Mouse (Mus musculus): ENCODE results near the gene Rap1gap2. TPM values are rescaled to one million over a fixed set of nuclear protein-coding genes. Genes with fewer than 3 reads are reported as not detected.

The Rap1gap2 gene
- polyA plus RNA-seq, 1 experiment from 2014 or later: 9.2 TPM

- DNase-seq (no peak), ATAC-seq (ENCODE audit: low FRiP score, low TSS enrichment) (no peak)
- H3K27me3 ChIP-seq (ENCODE audit: control insufficient read depth, insufficient read depth, low read length): no peaks in the 10 kb centered on the region
- no peak overlapping the region for H3K4me3 ChIP-seq (replicated peaks; ENCODE audit: low read depth, low read length)
- no peak overlapping the region for H3K27ac ChIP-seq (replicated peaks; ENCODE audit: low read depth, low read length)
- no peak overlapping the region for H3K4me2 ChIP-seq (ENCODE audit: low read length)
- no peaks in the 10 kb centered on the region for H3K36me3 ChIP-seq (ENCODE audit: control insufficient read depth, insufficient read depth, low read length)
- no peak overlapping the region for H3K9ac ChIP-seq (replicated peaks; ENCODE audit: low read length)
- H3K9me3 ChIP-seq (ENCODE audit: control insufficient read depth, low read length): no peaks in the 10 kb centered on the region
- WGBS: 91% methylated on average over 11 of the region's 11 CpGs
- no peaks in the 10 kb centered on the region for H3K4me1 ChIP-seq (ENCODE audit: control insufficient read depth, insufficient read depth, low read length)
Observed at GRCm38 (mm10) chr11:74391899-74392298, 218.8 kb downstream of the Rap1gap2 start.

- H3K4me2 ChIP-seq (ENCODE audit: low read length): no peak overlapping the region
- no peaks in the 10 kb centered on the region for H3K4me1 ChIP-seq (ENCODE audit: control insufficient read depth, insufficient read depth, low read length)
- WGBS: 84% methylated on average over 5 of the region's 5 CpGs
- DNase-seq (no peak), ATAC-seq (ENCODE audit: low FRiP score, low TSS enrichment) (no peak)
- no peaks in the 10 kb centered on the region for H3K27me3 ChIP-seq (ENCODE audit: control insufficient read depth, insufficient read depth, low read length)
- H3K27ac ChIP-seq (replicated peaks; ENCODE audit: low read depth, low read length): no peak overlapping the region
- no peak overlapping the region for H3K4me3 ChIP-seq (replicated peaks; ENCODE audit: low read depth, low read length)
- H3K9me3 ChIP-seq (ENCODE audit: control insufficient read depth, low read length): no peaks in the 10 kb centered on the region
- H3K36me3 ChIP-seq (ENCODE audit: control insufficient read depth, insufficient read depth, low read length): no peaks in the 10 kb centered on the region
- H3K9ac ChIP-seq (replicated peaks; ENCODE audit: low read length): no peak overlapping the region
Observed at GRCm38 (mm10) chr11:74387203-74387602, 223.5 kb downstream of the Rap1gap2 start.

- Histone ChIP-seq H3K4me2 (ENCODE audit: low read length) (no peak overlapping the region), H3K27me3 (ENCODE audit: control insufficient read depth, insufficient read depth, low read length) (no peaks in the 10 kb centered on the region), H3K27ac (replicated peaks; ENCODE audit: low read depth, low read length) (no peak overlapping the region), H3K9ac (replicated peaks; ENCODE audit: low read length) (no peak overlapping the region), H3K4me3 (replicated peaks; ENCODE audit: low read depth, low read length) (no peak overlapping the region), H3K9me3 (ENCODE audit: control insufficient read depth, low read length) (no peaks in the 10 kb centered on the region), H3K36me3 (ENCODE audit: control insufficient read depth, insufficient read depth, low read length) (no peaks in the 10 kb centered on the region), H3K4me1 (ENCODE audit: control insufficient read depth, insufficient read depth, low read length) (no peaks in the 10 kb centered on the region)
- ATAC-seq (ENCODE audit: low FRiP score, low TSS enrichment) (no peak), DNase-seq (no peak)
- whole genome bisulfite sequencing: 88% methylated on average over 9 of the region's 9 CpGs
Observed at GRCm38 (mm10) chr11:74385674-74386073, 225.0 kb downstream of the Rap1gap2 start.

- Histone ChIP-seq H3K4me2 (ENCODE audit: low read length) (no peak overlapping the region), H3K9me3 (ENCODE audit: control insufficient read depth, low read length) (no peaks in the 10 kb centered on the region), H3K4me3 (replicated peaks; ENCODE audit: low read depth, low read length) (no peak overlapping the region), H3K9ac (replicated peaks; ENCODE audit: low read length) (no peak overlapping the region), H3K4me1 (ENCODE audit: control insufficient read depth, insufficient read depth, low read length) (no peaks in the 10 kb centered on the region), H3K36me3 (ENCODE audit: control insufficient read depth, insufficient read depth, low read length) (no peaks in the 10 kb centered on the region), H3K27ac (replicated peaks; ENCODE audit: low read depth, low read length) (no peak overlapping the region), H3K27me3 (ENCODE audit: control insufficient read depth, insufficient read depth, low read length) (no peaks in the 10 kb centered on the region)
- 71% methylated on average over 4 of the region's 4 CpGs for WGBS
- no peak for ATAC-seq (ENCODE audit: low FRiP score, low TSS enrichment)
- DNase-seq: no peak
Observed at GRCm38 (mm10) chr11:74379166-74379873, 231.4 kb downstream of the Rap1gap2 start.

GRCm38 (mm10) chr11:74376847-74377246, 233.9 kb downstream of the Rap1gap2 start:
- Histone ChIP-seq H3K9me3 (ENCODE audit: control insufficient read depth, low read length) (no peaks in the 10 kb centered on the region), H3K4me3 (replicated peaks; ENCODE audit: low read depth, low read length) (no peak overlapping the region), H3K9ac (replicated peaks; ENCODE audit: low read length) (no peak overlapping the region), H3K4me2 (ENCODE audit: low read length) (no peak overlapping the region), H3K27me3 (ENCODE audit: control insufficient read depth, insufficient read depth, low read length) (no peaks in the 10 kb centered on the region), H3K36me3 (ENCODE audit: control insufficient read depth, insufficient read depth, low read length) (no peaks in the 10 kb centered on the region), H3K27ac (replicated peaks; ENCODE audit: low read depth, low read length) (no peak overlapping the region), H3K4me1 (ENCODE audit: control insufficient read depth, insufficient read depth, low read length) (no peaks in the 10 kb centered on the region)
- DNase-seq (peak; percentile 85), ATAC-seq (ENCODE audit: low FRiP score, low TSS enrichment) (peak; percentile 74; the same call in 1 of the 2 replicates)
- WGBS: 84% methylated on average over 3 of the region's 3 CpGs

- no peak overlapping the region for H3K27ac ChIP-seq (replicated peaks; ENCODE audit: low read depth, low read length)
- no peaks in the 10 kb centered on the region for H3K9me3 ChIP-seq (ENCODE audit: control insufficient read depth, low read length)
- H3K4me1 ChIP-seq (ENCODE audit: control insufficient read depth, insufficient read depth, low read length): no peaks in the 10 kb centered on the region
- 11% methylated on average over 22 of the region's 22 CpGs for WGBS
- no peaks in the 10 kb centered on the region for H3K36me3 ChIP-seq (ENCODE audit: control insufficient read depth, insufficient read depth, low read length)
- no peaks in the 10 kb centered on the region; the same call in 1 of the 2 replicates for H3K27me3 ChIP-seq (ENCODE audit: control insufficient read depth, insufficient read depth, low read length)
- no peak overlapping the region for H3K9ac ChIP-seq (replicated peaks; ENCODE audit: low read length)
- DNase-seq (peak; percentile 91), ATAC-seq (ENCODE audit: low FRiP score, low TSS enrichment) (no peak; the same call in 1 of the 2 replicates)
- 0 out of 2 replicates have a peak overlapping the region, but pooled peaks have one; percentile 15 for H3K4me2 ChIP-seq (ENCODE audit: low read length)
- no peak overlapping the region for H3K4me3 ChIP-seq (replicated peaks; ENCODE audit: low read depth, low read length)
Observed at GRCm38 (mm10) chr11:74371393-74372100, 239.2 kb downstream of the Rap1gap2 start.

- Histone ChIP-seq H3K9ac (replicated peaks; ENCODE audit: low read length) (no peak within 1 kb of the TSS), H3K4me2 (ENCODE audit: low read length) (no peak within 1 kb of the TSS), H3K4me1 (ENCODE audit: control insufficient read depth, insufficient read depth, low read length) (no peaks in the 10 kb centered on the region), H3K36me3 (ENCODE audit: control insufficient read depth, insufficient read depth, low read length) (no peaks in the 10 kb centered on the region), H3K4me3 (replicated peaks; ENCODE audit: low read depth, low read length) (no peak within 1 kb of the TSS), H3K9me3 (ENCODE audit: control insufficient read depth, low read length) (0 out of 2 replicates have a peak, but pooled peaks cover 6% of the 10 kb centered on the region), H3K27me3 (ENCODE audit: control insufficient read depth, insufficient read depth, low read length) (no peaks in the 10 kb centered on the region), H3K27ac (replicated peaks; ENCODE audit: low read depth, low read length) (no peak within 1 kb of the TSS)
- DNase-seq (no peak), ATAC-seq (ENCODE audit: low FRiP score, low TSS enrichment) (no peak)
- WGBS: 80% methylated on average over 1 of the region's 1 CpGs
Observed at GRCm38 (mm10) chr11:74361769-74362168, 248.9 kb downstream of the Rap1gap2 start, which contains the start of gene Olfr412. Olfr412 (plus strand) TSS chr11:74362069.

- no peaks in the 10 kb centered on the region for H3K36me3 ChIP-seq (ENCODE audit: control insufficient read depth, insufficient read depth, low read length)
- no peaks in the 10 kb centered on the region for H3K4me1 ChIP-seq (ENCODE audit: control insufficient read depth, insufficient read depth, low read length)
- DNase-seq: no peak
- H3K27me3 ChIP-seq (ENCODE audit: control insufficient read depth, insufficient read depth, low read length): no peaks in the 10 kb centered on the region
- no peak within 1 kb of the TSS for H3K27ac ChIP-seq (replicated peaks; ENCODE audit: low read depth, low read length)
- H3K4me3 ChIP-seq (replicated peaks; ENCODE audit: low read depth, low read length): no peak within 1 kb of the TSS
- H3K4me2 ChIP-seq (ENCODE audit: low read length): no peak within 1 kb of the TSS
- WGBS: 87% methylated on average over 3 of the region's 3 CpGs
- peaks cover 8% of the 10 kb centered on the region; the same call in 1 of the 2 replicates for H3K9me3 ChIP-seq (ENCODE audit: control insufficient read depth, low read length)
- no peak within 1 kb of the TSS for H3K9ac ChIP-seq (replicated peaks; ENCODE audit: low read length)
- ATAC-seq (ENCODE audit: low FRiP score, low TSS enrichment): no peak
Observed at GRCm38 (mm10) chr11:74352550-74352949, 258.2 kb downstream of the Rap1gap2 start, which contains the start of gene Olfr411. Olfr411 (minus strand) TSS chr11:74352650.
